15 mouse cellular contexts compared by ENCODE assay signal in genomic region chr1:194721260-194721659, GRCm38 (mm10).
DNase-seq lines count a peak whose midpoint lies in the region; ATAC-seq lines count a peak whose summit lies in the region.
"Had no signal": no experiment of that assay in that cellular context is flagged by ENCODE, and none has a peak within 500 bp of the region (broad histone marks: within the 10 kb centered on the region; RNA-seq: fewer than 3 reads in every experiment).

No protein-coding gene starts in this region.

- WGBS in forebrain, embryonic 13.5 days, result 43% methylated on average over 2 of the region's 2 CpGs
- 28% methylated on average over 2 of the region's 2 CpGs for WGBS in hindbrain, embryonic 13.5 days
- 29% methylated on average over 2 of the region's 2 CpGs for WGBS in midbrain, embryonic 13.5 days
- WGBS in neural tube, embryonic 15.5 days, result 20% methylated on average over 2 of the region's 2 CpGs

- H3K4me3 ChIP-seq in forebrain, embryonic 13.5 days, result no peak overlapping the region
- no peak overlapping the region for H3K4me3 ChIP-seq in hindbrain, embryonic 13.5 days
- no peak overlapping the region for H3K4me3 ChIP-seq in midbrain, embryonic 13.5 days (replicated peaks)
- no peak overlapping the region for H3K4me3 ChIP-seq in neural tube, embryonic 15.5 days (replicated peaks)

- peak overlapping the region; percentile 4; the same call in 1 of the 2 replicates for H3K4me2 ChIP-seq in forebrain, embryonic 13.5 days
- H3K4me2 ChIP-seq in hindbrain, embryonic 13.5 days, result no peak overlapping the region
- no peak overlapping the region for H3K4me2 ChIP-seq in midbrain, embryonic 13.5 days (replicated peaks)
- no peak overlapping the region for H3K4me2 ChIP-seq in neural tube, embryonic 15.5 days

- no peak overlapping the region for H3K9ac ChIP-seq in forebrain, embryonic 13.5 days
- no peak overlapping the region for H3K9ac ChIP-seq in hindbrain, embryonic 13.5 days
- H3K9ac ChIP-seq in midbrain, embryonic 13.5 days (replicated peaks), result no peak overlapping the region
- no peak overlapping the region for H3K9ac ChIP-seq in neural tube, embryonic 15.5 days (replicated peaks)
- H3K9ac ChIP-seq: liver, postnatal 0 days had no signal

- peaks cover 53% of the 10 kb centered on the region for H3K4me1 ChIP-seq in forebrain, embryonic 13.5 days
- H3K4me1 ChIP-seq in hindbrain, embryonic 13.5 days (replicated peaks), result peaks cover 54% of the 10 kb centered on the region
- peaks cover 36% of the 10 kb centered on the region for H3K4me1 ChIP-seq in midbrain, embryonic 13.5 days (replicated peaks)
- peaks cover 65% of the 10 kb centered on the region for H3K4me1 ChIP-seq in neural tube, embryonic 15.5 days

- no peaks in the 10 kb centered on the region for H3K27me3 ChIP-seq in forebrain, embryonic 13.5 days
- no peaks in the 10 kb centered on the region for H3K27me3 ChIP-seq in hindbrain, embryonic 13.5 days
- H3K27me3 ChIP-seq in midbrain, embryonic 13.5 days, result no peaks in the 10 kb centered on the region
- H3K27me3 ChIP-seq in neural tube, embryonic 15.5 days (replicated peaks), result no peaks in the 10 kb centered on the region

- H3K9me3 ChIP-seq in forebrain, embryonic 13.5 days (replicated peaks), result no peaks in the 10 kb centered on the region
- H3K9me3 ChIP-seq in hindbrain, embryonic 13.5 days, result no peaks in the 10 kb centered on the region
- no peaks in the 10 kb centered on the region for H3K9me3 ChIP-seq in midbrain, embryonic 13.5 days
- H3K9me3 ChIP-seq in neural tube, embryonic 15.5 days (replicated peaks), result no peaks in the 10 kb centered on the region
- H3K9me3 ChIP-seq: G1E had no signal

- ATAC-seq in forebrain, embryonic 13.5 days, result peak; percentile 79
- peak; percentile 75; the same call in 1 of the 2 replicates for ATAC-seq in hindbrain, embryonic 13.5 days (ENCODE audit: low FRiP score)
- peak; percentile 80 for ATAC-seq in midbrain, embryonic 13.5 days
- peak; percentile 58; the same call in 1 of the 2 replicates for ATAC-seq in neural tube, embryonic 15.5 days (ENCODE audit: low FRiP score)
- ATAC-seq: liver, postnatal 0 days had no signal

- peak overlapping the region; percentile 87 for H3K27ac ChIP-seq in forebrain, embryonic 13.5 days
- H3K27ac ChIP-seq in hindbrain, embryonic 13.5 days, result peak overlapping the region; percentile 78
- H3K27ac ChIP-seq in midbrain, embryonic 13.5 days, result peak overlapping the region; percentile 78
- H3K27ac ChIP-seq in neural tube, embryonic 15.5 days (replicated peaks), result peak overlapping the region; percentile 70

- no peak for DNase-seq in kidney, adult 9 months
- DNase-seq in layer of hippocampus, adult 18-20 months (ENCODE audit: low spot score in 2 of 2), result no peak
- no peak for DNase-seq in retina, postnatal 1 day
- DNase-seq: cerebellum, postnatal 10 days; embryo, embryonic 11 days; gastrocnemius, postnatal 25 days; kidney, adult 8-10 months; kidney, postnatal 4 days; liver; liver, postnatal 0 days had no signal

- peaks cover 17% of the 10 kb centered on the region for H3K36me3 ChIP-seq in forebrain, embryonic 13.5 days (ENCODE audit: poor library complexity, severe bottlenecking)
- no peaks in the 10 kb centered on the region for H3K36me3 ChIP-seq in hindbrain, embryonic 13.5 days
- no peaks in the 10 kb centered on the region for H3K36me3 ChIP-seq in midbrain, embryonic 13.5 days
- H3K36me3 ChIP-seq in neural tube, embryonic 15.5 days, result no peaks in the 10 kb centered on the region
- H3K36me3 ChIP-seq: G1E had no signal
